Mouse (Mus musculus) Muller cell, postnatal 12 days (primary cell): Measurements from ENCODE around the gene Sirpb1b.
"Not testable (repeated sequence)": the region's sequence is repeated elsewhere in the genome, so short reads cannot be mapped to it uniquely, and the experiment has no call there.

Experiments
- DNase-seq: peaks from one replicate; pipeline ENCODE4 v3.0.0-alpha.2; 2015; ENCODE audit errors: inconsistent ontology term

Sirpb1b gene

DNA sequence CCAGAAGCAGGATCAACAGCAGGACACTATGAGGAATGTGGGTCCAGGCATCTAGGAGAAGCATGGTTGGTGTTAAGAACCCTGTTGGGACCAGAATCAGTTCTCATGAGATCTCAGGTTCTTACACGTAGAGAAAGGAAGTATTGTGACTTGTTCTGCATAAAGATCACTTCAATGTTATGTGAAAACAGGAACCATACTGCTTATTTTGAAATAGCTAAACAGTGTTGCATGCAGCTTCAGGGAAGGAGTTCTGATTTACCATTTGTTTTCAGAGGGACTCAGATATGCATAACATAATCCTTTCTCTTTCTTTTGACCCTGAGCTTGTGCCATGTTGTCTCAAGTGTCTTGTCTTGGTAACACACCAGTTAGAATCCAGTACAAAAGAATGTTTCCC, at the start of gene Sirpb1b:
Gene Sirpb1b (minus strand): TSS at position 179 of the 400 bp plus-strand sequence.
- DNase-seq = not testable (repeated sequence)

DNA sequence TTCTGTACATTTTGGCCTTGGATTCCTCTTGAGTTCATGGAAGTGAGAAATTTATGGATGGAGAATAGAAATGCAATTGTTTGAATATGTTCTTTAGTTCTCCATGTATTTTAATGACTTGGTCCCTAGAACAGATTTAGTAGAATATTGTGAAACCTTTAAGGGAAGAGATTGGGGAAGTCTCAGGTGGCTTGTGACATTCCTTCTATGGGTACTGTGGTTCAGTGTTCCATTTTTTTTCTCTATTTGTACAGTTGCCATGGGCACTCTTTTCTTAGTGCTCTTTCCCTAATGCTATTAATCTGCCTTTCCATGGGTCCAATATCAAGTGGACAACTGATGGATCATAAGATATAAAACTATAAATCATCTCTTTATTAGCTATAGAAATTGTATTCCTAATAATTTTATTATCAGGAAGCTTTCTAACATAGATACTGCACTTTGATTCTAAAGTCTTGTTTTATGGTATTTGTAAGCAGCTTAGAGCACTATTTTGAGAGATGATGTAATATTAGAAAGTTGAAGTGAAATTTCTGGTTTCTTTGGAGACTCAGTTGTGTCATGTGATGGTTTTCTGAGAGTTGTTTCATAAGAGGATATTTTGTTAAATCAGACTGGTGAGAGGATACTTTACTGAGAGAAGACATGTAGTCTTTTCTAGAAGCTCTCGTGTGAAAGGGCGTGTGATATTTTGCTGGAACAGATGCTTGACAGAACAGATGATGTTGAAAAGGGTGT, 15.7 kb upstream of the Sirpb1b start:
- DNase-seq = not testable (repeated sequence)

DNA sequence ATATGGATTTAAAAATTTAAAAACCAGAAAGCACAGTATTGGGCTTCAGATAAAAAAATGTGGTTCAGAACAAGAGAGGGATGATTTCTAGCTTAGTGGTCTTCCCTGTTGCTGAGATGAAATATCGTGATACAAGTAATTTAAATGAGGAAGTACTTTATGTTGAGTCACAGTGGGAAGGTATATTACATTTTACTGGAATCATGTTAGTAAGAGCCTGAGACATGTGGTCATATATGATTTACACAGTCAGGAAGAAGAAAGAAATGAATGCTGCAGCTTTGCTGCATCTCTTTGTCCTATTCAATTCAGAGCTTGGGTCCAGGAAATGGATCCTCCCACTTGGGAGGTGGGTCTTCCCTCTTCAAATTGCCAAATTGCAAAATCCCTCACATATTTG, 11.8 kb upstream of the Sirpb1b start:
- not testable (repeated sequence) for DNase-seq

DNA sequence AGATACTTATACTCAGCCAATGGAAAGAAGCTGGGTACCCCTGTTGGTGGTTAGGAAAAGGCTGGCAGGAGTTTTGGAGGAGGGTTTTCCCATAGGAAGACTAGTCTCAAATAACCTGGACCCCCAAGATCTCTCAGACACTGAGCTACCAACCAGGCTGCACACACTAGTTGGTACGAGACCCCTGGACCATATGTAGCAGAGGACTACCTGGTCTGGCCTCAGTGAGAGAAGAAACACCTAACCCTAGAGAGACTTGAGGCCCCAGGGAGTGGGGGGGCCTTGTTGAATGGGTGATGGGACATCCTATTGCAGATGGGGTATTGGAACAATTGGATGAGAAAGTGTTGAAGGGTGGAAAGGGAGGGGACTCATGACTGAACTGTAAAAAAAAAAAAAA, 8.6 kb upstream of the Sirpb1b start:
- DNase-seq = no peak

DNA sequence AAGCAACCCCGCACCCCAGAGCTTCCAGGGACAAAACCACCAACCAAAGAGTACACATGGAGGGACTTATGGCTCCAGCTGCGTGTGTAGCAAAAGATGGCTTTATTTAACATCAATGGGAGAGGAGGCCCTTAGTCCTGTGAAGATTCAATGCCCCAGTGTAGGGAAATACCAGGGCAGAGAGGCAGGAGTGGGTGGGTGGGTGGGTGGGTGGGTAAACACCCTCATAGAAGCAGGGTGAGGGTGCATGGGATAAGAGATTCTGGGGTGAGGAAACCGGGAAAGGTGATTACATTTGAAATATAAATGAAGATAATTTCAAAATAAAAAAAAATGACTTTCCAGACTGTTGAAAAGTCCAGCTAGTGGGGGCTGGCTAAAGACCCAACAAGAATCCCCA, 8.1 kb upstream of the Sirpb1b start:
- DNase-seq = not testable (repeated sequence)

DNA sequence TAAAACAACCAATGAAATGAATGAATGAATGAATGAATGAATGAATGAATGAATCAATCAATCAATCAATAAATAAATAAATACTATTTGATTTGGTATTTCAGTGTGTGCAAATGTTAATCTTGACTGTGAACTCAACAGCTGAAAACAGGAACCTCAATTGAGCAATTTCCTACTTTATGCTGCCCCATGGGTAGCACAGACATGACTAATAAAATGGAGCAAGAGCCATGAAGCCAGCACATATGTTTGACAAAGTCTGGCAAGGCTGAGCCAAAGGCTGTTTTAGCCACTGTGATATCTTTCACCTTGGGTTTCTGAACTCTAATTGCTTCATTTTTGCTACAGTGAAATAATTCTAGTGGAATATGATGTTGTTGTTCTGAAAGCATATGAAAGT, 1.6 kb upstream of the Sirpb1b start:
- DNase-seq = not testable (repeated sequence)

DNA sequence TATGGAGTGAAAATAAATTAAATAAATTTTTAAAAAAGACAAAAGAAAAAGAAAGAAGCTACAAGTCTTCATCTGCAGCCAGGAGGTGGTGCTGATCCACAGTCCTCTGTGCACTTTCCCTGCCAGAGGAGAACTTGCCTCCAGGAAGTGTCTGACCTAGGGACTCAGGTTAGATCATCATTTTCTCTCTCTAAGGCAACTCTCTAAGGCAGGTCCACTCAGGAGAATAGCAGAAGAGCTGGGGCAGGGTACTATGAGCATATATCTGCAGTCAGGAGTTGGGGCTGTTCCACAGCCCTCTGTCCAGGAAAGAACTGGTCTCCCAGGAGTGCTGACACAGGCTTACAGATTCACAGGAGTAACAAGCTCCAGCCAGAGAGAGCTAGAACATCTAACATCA, 46.3 kb downstream of the Sirpb1b start:
- DNase-seq = no peak

DNA sequence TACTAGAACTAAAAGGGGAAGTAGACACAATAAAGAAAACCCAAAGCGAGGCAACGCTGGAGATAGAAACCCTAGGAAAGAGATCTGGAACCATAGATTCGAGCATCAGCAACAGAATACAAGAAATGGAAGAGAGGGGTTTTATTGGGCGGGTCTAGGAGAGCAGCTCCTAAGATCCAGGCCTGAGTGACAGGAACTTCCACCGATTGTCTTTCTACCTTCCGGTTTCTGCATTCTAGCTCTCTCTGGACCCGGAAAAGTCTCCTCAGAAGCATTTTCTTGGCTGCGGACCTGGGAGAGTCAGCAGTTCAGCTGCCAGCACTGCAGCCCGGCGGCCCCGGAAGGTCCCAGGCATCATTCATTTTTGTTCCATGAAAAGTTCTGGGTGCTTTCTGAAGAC, 61.3 kb downstream of the Sirpb1b start:
- not testable (repeated sequence) for DNase-seq

DNA sequence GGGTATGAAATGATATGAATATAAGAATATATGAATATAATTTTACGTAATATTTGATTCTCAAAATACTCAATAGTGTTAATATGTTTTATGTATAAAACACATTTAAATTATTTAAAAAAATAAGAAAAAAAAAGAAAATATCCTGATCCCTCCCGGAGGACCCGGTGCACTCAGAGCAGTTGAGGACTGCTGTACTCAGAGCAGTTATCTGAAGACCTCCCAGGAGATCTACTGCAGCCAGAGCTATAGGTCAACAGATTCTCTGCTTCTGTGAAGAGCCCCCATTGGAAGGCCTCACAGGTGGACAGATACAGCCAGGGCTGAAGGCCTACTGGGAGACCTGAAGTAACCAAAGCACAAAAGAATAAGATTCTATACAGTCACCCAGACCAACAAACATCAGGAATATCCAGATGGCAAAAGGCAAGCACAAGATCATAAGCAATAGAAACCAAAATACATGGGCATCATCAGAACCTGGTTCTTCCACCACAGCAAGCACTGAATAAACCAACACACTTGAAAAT, 67.0 kb downstream of the Sirpb1b start:
- DNase-seq = not testable (repeated sequence)

DNA sequence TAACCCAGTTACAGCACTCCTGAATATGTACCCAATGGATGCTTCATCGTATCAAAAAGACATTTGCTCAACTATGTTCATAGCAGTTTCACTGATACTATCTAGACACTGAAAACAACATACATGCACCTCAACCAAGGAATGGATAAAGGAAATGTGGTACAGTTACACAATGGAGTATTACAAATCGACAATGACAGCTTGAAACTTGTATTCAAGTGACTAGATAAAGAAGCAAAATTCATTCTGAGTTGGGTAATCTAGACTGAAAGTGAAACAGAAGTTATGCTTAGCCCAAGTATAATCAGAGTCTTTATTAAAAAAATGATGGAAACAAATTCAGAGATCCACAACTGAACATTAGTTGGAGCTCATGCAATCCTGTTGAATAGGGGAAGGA, 100.0 kb downstream of the Sirpb1b start:
- not testable (repeated sequence) for DNase-seq

DNA sequence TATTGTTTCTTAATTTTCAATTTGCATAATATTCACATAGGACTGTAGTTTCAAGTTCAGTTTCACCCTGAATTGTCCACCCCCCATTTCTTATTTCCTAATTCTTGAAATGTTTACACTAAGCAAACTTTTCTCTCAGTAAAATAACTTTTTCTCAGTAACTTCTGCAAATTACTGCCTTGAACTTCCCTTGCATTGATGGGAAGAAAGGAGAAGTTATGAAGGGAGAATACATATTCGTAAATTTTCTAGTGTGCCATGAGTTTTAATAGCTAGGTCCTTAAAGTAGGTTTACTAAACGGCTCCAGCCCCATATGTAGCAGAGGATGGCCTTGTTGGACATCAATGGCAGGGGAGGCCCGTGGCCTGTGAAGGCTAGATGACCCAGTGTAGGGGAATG, 104.7 kb downstream of the Sirpb1b start:
- not testable (repeated sequence) for DNase-seq
